Mouse (Mus musculus) ES-Bruce4 (cell line): ENCODE measurements at regions not wholly inside any gene's neighbourhood (a gene's known extent, or its start where the extent isn't known, plus 50 kb on each side); places are given as distances from the start of the nearest gene placed in this dataset.

Source experiments
- H3K27ac ChIP-seq: 2 replicates; pipeline ENCODE4 v1.5.1; 2012; ENCODE audit warnings: low read length, inconsistent platforms; ENCODE audit not compliant: insufficient read depth
- H3K27me3 ChIP-seq: 2 replicates; pipeline ENCODE4 v1.6.1; 2012; ENCODE audit warnings: mild to moderate bottlenecking, low read length, inconsistent platforms; ENCODE audit not compliant: control insufficient read depth, poor library complexity, insufficient read depth, severe bottlenecking
- H3K36me3 ChIP-seq: 2 replicates; pipeline ENCODE4 v1.6.1; 2012; ENCODE audit warnings: inconsistent platforms, mild to moderate bottlenecking, low read length, moderate library complexity; ENCODE audit not compliant: control insufficient read depth, poor library complexity, insufficient read depth, severe bottlenecking
- H3K4me1 ChIP-seq: one replicate; pipeline ENCODE4 v1.8.1; 2011; ENCODE audit warnings: low read length; ENCODE audit not compliant: control insufficient read depth, insufficient read depth
- H3K4me3 ChIP-seq: 2 replicates; pipeline ENCODE4 v1.5.1; 2011; ENCODE audit warnings: low read depth, mild to moderate bottlenecking, low read length
- H3K9ac ChIP-seq: 2 replicates; pipeline ENCODE4 v1.6.1; 2012; ENCODE audit warnings: low read depth, mild to moderate bottlenecking, inconsistent platforms; ENCODE audit not compliant: poor library complexity, severe bottlenecking
- H3K9me3 ChIP-seq: replicated peaks from 2 replicates; pipeline ENCODE4 v1.6.1; 2012; ENCODE audit warnings: mild to moderate bottlenecking, low read length, inconsistent platforms; ENCODE audit not compliant: control insufficient read depth, poor library complexity, insufficient read depth, severe bottlenecking
- CTCF ChIP-seq: IDR thresholded peaks from one replicate; pipeline ENCODE4 v1.8.1; 2011; ENCODE audit warnings: low read depth, low read length
- EP300 ChIP-seq: IDR thresholded peaks from 2 replicates; pipeline ENCODE4 v1.6.1; 2011; ENCODE audit warnings: low read depth, low read length; ENCODE audit not compliant: insufficient read depth
- POLR2A ChIP-seq: IDR thresholded peaks from one replicate; pipeline ENCODE4 v1.8.1; 2011; ENCODE audit warnings: low read length; ENCODE audit not compliant: insufficient read depth

DNA sequence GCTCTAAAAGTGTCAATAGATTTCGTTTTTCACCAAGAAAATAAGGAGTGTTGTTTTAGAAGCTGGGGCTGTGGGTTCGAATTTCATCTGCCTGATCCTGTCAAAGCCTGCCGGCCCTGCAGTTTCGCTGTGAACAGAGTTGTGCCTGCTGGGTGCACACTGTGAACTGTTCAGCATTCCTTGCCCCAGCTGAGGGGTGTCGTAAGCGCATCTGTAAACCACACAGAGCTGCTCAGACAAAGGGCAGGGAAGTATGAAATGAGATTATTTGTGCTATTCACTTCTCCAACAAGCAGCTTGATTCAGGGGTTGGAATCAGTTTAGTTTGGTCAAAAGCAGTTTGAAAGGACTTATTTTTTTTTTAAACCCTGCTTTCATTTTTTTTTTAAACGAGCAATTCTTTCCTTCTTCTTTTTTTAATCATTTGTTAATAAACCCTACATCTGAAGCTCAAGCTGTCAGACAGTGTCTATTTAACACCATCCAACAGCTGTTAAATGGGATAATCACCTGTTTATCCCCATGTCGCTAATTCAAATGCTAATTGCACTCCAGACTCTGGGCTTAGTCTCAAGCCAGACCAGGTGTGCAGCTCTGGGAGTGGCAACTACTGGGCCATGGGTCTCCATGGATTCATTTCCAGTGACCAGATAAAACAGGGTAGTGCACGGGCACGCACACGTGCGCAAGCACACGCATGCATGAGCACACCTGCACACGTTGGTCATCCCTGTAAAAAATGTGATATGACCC, 172.2 kb downstream of the Ly86 start:
- Histone ChIP-seq H3K27ac (no peak overlapping the region), H3K9me3 (no peaks in the 10 kb centered on the region), H3K4me3 (no peak overlapping the region), H3K27me3 (no peaks in the 10 kb centered on the region), H3K36me3 (no peaks in the 10 kb centered on the region), H3K9ac (no peak overlapping the region), H3K4me1 (peaks cover 7% of the 10 kb centered on the region)
- TF ChIP-seq CTCF (no peak), EP300 (peak; percentile 88)

DNA sequence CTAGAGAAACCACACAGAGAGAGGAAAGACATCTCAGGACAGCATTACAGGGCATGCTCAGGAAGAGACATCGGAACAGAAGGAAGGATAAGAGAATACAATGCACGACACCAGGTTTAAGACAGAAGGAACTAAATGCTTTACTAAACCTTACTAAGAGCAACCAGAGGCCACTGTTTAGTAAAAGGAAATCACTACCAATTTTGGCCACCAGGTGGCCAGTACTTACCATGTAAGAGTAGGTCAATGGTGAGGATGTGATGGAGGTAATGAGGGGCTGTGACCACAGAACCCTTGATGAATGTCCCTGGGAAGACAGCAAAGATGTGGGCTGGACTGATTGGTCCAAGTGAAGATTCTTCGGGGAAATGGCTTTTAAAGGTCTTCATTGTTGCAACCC, 174.9 kb downstream of the Ly86 start:
- no peak overlapping the region for H3K9ac ChIP-seq
- H3K27me3 ChIP-seq = no peaks in the 10 kb centered on the region
- TF ChIP-seq POLR2A (no peak), EP300 (no peak)
- no peak overlapping the region for H3K4me3 ChIP-seq
- H3K9me3 ChIP-seq = no peaks in the 10 kb centered on the region
- H3K27ac ChIP-seq = no peak overlapping the region
- no peaks in the 10 kb centered on the region for H3K36me3 ChIP-seq
- H3K4me1 ChIP-seq = peaks cover 5% of the 10 kb centered on the region

DNA sequence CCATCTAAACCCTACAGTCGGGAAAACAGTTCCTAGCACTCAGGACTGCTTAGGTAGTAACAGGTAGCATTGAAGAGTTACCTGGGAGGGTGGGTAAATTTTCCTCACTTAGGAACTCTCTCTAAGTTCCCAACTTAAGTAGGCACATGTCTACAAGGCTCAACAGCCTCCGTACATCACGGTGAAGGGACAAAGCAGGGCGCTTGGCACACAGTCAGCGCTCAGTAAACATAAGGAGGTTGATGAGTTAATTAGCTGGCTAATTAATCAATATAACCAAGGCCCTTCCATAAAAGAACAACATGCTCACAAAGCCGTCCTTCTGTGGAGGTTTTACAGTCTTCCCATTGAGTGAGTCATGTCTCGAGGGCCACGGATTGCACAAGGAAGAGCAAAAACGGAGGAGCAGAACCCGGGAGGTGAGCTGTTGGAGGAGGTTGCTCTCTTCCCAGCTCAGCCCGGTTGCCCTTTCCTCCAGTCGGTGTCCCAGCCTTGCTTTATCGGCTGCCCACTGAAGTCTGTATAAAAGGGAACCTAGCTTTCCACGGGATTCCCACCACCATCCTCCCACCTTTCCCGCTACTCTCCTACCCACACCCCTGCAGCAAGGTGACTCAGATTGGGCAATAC, 180.2 kb downstream of the Ly86 start:
- no peaks in the 10 kb centered on the region for H3K4me1 ChIP-seq
- H3K27ac ChIP-seq = no peak overlapping the region
- H3K27me3 ChIP-seq = no peaks in the 10 kb centered on the region
- H3K36me3 ChIP-seq = no peaks in the 10 kb centered on the region
- H3K4me3 ChIP-seq = no peak overlapping the region
- H3K9ac ChIP-seq = no peak overlapping the region
- H3K9me3 ChIP-seq = no peaks in the 10 kb centered on the region
- TF ChIP-seq CTCF (no peak), POLR2A (no peak), EP300 (no peak)

DNA sequence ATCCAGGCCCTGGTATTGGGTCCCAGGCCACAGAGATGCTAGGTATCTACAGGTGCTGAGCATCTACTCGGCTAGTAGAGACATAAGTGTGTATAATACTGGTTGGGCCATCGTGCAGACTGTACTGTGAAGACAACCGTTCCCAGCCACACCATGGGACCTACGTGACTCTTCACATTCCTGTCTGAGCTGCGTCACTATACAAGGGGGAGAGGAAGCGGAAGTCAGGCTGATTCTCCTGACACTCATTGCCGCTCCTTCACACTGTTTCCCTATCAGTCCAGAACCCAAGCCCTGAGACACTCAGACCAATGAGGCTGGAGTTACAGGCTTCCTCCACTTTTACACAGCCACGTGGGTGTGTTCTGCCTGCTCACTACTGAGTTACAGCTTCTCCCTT, 181.1 kb downstream of the Ly86 start:
- H3K9me3 ChIP-seq = no peaks in the 10 kb centered on the region
- no peak for TF ChIP-seq EP300
- TF ChIP-seq POLR2A = no peak
- TF ChIP-seq CTCF = no peak
- no peak overlapping the region for H3K4me3 ChIP-seq
- no peaks in the 10 kb centered on the region for H3K36me3 ChIP-seq
- no peaks in the 10 kb centered on the region for H3K27me3 ChIP-seq
- H3K4me1 ChIP-seq = no peaks in the 10 kb centered on the region
- no peak overlapping the region for H3K27ac ChIP-seq
- H3K9ac ChIP-seq = no peak overlapping the region

DNA sequence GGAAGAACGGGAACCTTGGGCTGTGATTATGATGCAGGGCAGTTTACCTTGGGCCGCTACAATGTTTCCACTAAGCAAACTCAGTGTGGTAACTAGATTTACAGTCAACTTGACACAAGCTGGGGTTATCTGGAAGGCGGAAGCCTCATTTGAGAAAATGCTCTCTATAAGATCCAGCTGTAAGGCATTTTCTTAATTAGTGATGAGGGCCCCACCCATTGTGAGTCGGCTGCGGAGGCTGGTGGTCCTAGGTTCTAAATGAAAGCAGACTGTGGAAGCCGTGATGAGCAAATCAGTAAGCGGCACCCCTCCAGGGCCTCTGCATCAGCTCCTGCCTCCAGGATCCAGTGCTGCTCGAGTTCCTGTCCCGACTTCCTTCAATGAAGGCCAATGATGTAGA, 183.4 kb downstream of the Ly86 start:
- H3K4me1 ChIP-seq = no peaks in the 10 kb centered on the region
- H3K36me3 ChIP-seq = no peaks in the 10 kb centered on the region
- H3K27ac ChIP-seq = no peak overlapping the region
- H3K4me3 ChIP-seq = no peak overlapping the region
- no peaks in the 10 kb centered on the region for H3K27me3 ChIP-seq
- no peak overlapping the region for H3K9ac ChIP-seq
- TF ChIP-seq CTCF (no peak), EP300 (no peak), POLR2A (no peak)
- no peaks in the 10 kb centered on the region for H3K9me3 ChIP-seq

DNA sequence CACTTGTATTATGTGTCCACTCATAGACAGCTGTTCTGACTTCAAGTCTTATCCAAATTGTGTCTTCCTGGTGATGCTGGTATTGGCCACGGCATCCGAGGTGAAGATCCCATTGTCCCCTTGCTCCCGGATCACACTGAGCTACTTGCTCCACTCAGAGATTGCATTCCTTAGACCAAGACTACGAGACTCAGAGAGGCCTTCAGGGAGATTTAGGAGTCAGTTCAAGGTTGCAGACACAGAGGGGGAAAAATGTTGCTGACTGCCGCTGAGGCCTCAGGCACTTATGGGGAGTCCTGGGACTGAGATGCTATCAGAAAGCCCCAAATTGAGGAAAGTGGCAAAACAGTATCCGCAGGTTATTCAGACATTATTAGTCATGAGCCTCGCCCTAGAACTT, 183.9 kb downstream of the Ly86 start:
- H3K27ac ChIP-seq = no peak overlapping the region
- no peaks in the 10 kb centered on the region for H3K36me3 ChIP-seq
- H3K27me3 ChIP-seq = no peaks in the 10 kb centered on the region
- H3K4me1 ChIP-seq = no peaks in the 10 kb centered on the region
- TF ChIP-seq POLR2A = no peak
- no peak for TF ChIP-seq EP300
- no peak for TF ChIP-seq CTCF
- H3K9me3 ChIP-seq = no peaks in the 10 kb centered on the region
- no peak overlapping the region for H3K9ac ChIP-seq
- no peak overlapping the region for H3K4me3 ChIP-seq
